Comparison of ENCODE assay signal across 12 mouse cellular contexts in genomic region chr8:10665821-10666283, GRCm38 (mm10).
DNase-seq lines count a peak whose midpoint lies in the region; ATAC-seq lines count a peak whose summit lies in the region.
"Had no signal": no experiment of that assay in that cellular context is flagged by ENCODE, and none has a peak within 500 bp of the region (broad histone marks: within the 10 kb centered on the region; RNA-seq: fewer than 3 reads in every experiment).

No protein-coding gene starts in this region.

- peaks cover 42% of the 10 kb centered on the region for H3K4me1 ChIP-seq in forebrain, embryonic 10.5 days

- 0 out of 2 replicates have a peak, but pooled peaks cover 3% of the 10 kb centered on the region for H3K36me3 ChIP-seq in forebrain, embryonic 10.5 days (replicated peaks)
- H3K36me3 ChIP-seq: heart, embryonic 10.5 days; intestine, embryonic 15.5 days had no signal

- peak overlapping the region; percentile 76 for H3K27ac ChIP-seq in forebrain, embryonic 10.5 days

- peaks cover 10% of the 10 kb centered on the region; the same call in 1 of the 2 replicates for H3K9me3 ChIP-seq in forebrain, embryonic 10.5 days
- H3K9me3 ChIP-seq: heart, embryonic 10.5 days; intestine, embryonic 15.5 days had no signal

- peaks cover 36% of the 10 kb centered on the region for H3K27me3 ChIP-seq in forebrain, embryonic 10.5 days (ENCODE audit: poor library complexity, severe bottlenecking)
- H3K27me3 ChIP-seq: intestine, embryonic 15.5 days had no signal

- DNase-seq in heart, adult 11 months: peak; percentile 56
- no peak for DNase-seq in heart, postnatal 36 days
- DNase-seq in 3T3-L1 (ENCODE audit: low read depth, low spot score): peak; percentile 71
- DNase-seq in forebrain, embryonic 10.5 days (ENCODE audit: extremely low spot score, low spot score): peak; percentile 41
- DNase-seq in cerebellum, adult 11-12 months: no peak
- no peak for DNase-seq in left cerebral cortex, postnatal 4 days
- DNase-seq in left cerebral cortex, adult 9 months (ENCODE audit: low spot score in 2 of 2): no peak
- DNase-seq: cerebellum, adult 2 months; lung, embryonic 14.5 days had no signal

- WGBS in forebrain, embryonic 10.5 days: 8% methylated on average over 4 of the region's 4 CpGs

- peak; percentile 51 for ATAC-seq in megakaryocyte-erythroid progenitor cell, adult 5-6 weeks (replicated peaks; ENCODE audit: low FRiP score, low TSS enrichment, poor library complexity, severe bottlenecking)

- intact Hi-C loops in heart, postnatal 36 days (cut with DNase I): no loop called here
- intact Hi-C loops in left cerebral cortex, postnatal 4 days (cut with DNase I): no loop called here

- no peak overlapping the region for H3K4me3 ChIP-seq in forebrain, embryonic 10.5 days
- H3K4me3 ChIP-seq: heart, embryonic 10.5 days; intestine, embryonic 15.5 days had no signal

Comparison
In these comparisons a context has a peak if more than half of its experiments do, and no peak if none do; other contexts are left out.
1. DNase-seq: peak in heart, adult 11 months (single experiment), 3T3-L1 (single experiment) and forebrain, embryonic 10.5 days (single experiment); none in heart, postnatal 36 days (0 of 2), cerebellum, adult 11-12 months (single experiment), left cerebral cortex, postnatal 4 days (single experiment) and left cerebral cortex, adult 9 months (0 of 2).